Mouse (Mus musculus) embryonic facial prominence, embryonic 14.5 days (tissue): ENCODE measurements at regions not wholly inside any gene's neighbourhood (a gene's known extent, or its start where the extent isn't known, plus 50 kb on each side); places are given as distances from the start of the nearest gene placed in this dataset.

Source experiments
- ATAC-seq: fragments of 200-750 bp; cut with Nextera tagmentation; 2 replicates; pipeline ENCODE4 v1.8.0; 2017; ENCODE audit warnings: low read depth, moderate number of reproducible peaks, moderate TSS enrichment
- DNase-seq: peaks from one replicate; pipeline ENCODE4 v3.0.0-alpha.2; 2015; ENCODE audit warnings: low spot score
- H3K27ac ChIP-seq: fragments of 300-500 bp; sonication (generic); replicated peaks from 2 replicates; pipeline ENCODE4 v1.5.1; 2014; ENCODE audit warnings: low read depth, mild to moderate bottlenecking, low read length, moderate library complexity
- H3K27me3 ChIP-seq: fragments of 300-500 bp; sonication (generic); replicated peaks from 2 replicates; pipeline ENCODE4 v1.6.1; 2014; ENCODE audit warnings: low read length; ENCODE audit not compliant: control insufficient read depth, insufficient read depth
- H3K36me3 ChIP-seq: fragments of 300-500 bp; sonication (generic); 2 replicates; pipeline ENCODE4 v1.6.1; 2014; ENCODE audit warnings: low read length, mixed read lengths; ENCODE audit not compliant: control insufficient read depth, insufficient read depth
- H3K4me1 ChIP-seq: fragments of 300-500 bp; sonication (generic); 2 replicates; pipeline ENCODE4 v1.6.1; 2014; ENCODE audit warnings: antibody characterized with exemption, low read length; ENCODE audit not compliant: control insufficient read depth, insufficient read depth
- H3K4me2 ChIP-seq: fragments of 300-500 bp; sonication (generic); 2 replicates; pipeline ENCODE4 v1.6.1; 2014; ENCODE audit warnings: low read depth, mild to moderate bottlenecking, low read length, moderate library complexity, mixed read lengths
- H3K4me3 ChIP-seq: fragments of 300-500 bp; sonication (generic); 2 replicates; pipeline ENCODE4 v1.5.1; 2014; ENCODE audit warnings: low read depth, mild to moderate bottlenecking, low read length
- H3K9ac ChIP-seq: fragments of 300-500 bp; sonication (generic); 2 replicates; pipeline ENCODE4 v1.6.1; 2014; ENCODE audit warnings: low read depth, mild to moderate bottlenecking, low read length, moderate library complexity, mixed read lengths
- H3K9me3 ChIP-seq: fragments of 300-500 bp; sonication (generic); 2 replicates; pipeline ENCODE4 v1.6.1; 2016; ENCODE audit warnings: low read length; ENCODE audit not compliant: control insufficient read depth
- WGBS: fragments of 180-500 bp; shearing (Covaris S2); extraction: QIAGEN DNeasy Blood & Tissue Kit; methylation state at CpG from one replicate; pipeline ENCODE4 v1.1.7; 2014; 5-methylcytosine and 5-hydroxymethylcytosine counted together

DNA sequence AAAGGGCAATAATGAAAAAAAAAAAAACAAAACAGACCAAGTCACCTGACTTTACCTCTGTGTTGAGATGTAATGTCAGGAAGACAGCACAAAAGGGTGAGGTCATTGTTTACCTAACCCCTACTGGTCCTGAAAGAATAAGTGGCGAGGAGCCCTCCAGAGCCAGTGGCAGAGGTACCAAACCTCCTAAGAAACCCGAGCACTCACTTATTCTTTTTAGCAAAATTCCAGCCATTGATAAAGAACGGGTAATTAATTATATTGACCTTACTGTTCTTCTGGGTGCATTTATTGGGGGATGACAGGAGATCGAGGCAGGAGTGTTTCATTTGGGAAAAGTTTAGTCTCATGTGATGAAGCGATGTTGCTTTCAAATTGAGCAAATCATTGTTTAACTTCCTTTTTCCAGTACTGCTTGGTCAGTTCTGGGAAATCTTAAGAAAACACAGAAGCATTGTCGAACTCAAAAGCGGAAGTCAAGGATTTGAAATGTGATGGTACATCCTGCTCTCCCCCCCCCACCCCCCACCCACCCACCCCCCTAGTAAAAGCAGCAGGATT, 56.8 kb upstream of the Klf6 start:
- ATAC-seq (no peak), DNase-seq (no peak)
- 31% methylated on average over 7 of the region's 7 CpGs for WGBS
- Histone ChIP-seq H3K27ac (no peak overlapping the region), H3K36me3 (no peaks in the 10 kb centered on the region), H3K4me1 (no peaks in the 10 kb centered on the region), H3K27me3 (no peaks in the 10 kb centered on the region), H3K4me3 (no peak overlapping the region), H3K4me2 (no peak overlapping the region), H3K9me3 (no peaks in the 10 kb centered on the region), H3K9ac (no peak overlapping the region)

- Histone ChIP-seq H3K27ac (no peak overlapping the region), H3K9me3 (no peaks in the 10 kb centered on the region), H3K4me3 (no peak overlapping the region), H3K27me3 (no peaks in the 10 kb centered on the region), H3K4me2 (no peak overlapping the region), H3K4me1 (no peaks in the 10 kb centered on the region), H3K9ac (no peak overlapping the region), H3K36me3 (no peaks in the 10 kb centered on the region)
- no peak for ATAC-seq
- DNase-seq: no peak
- 80% methylated on average over 2 of the region's 2 CpGs for WGBS
Measured at GRCm38 (mm10) chr13:5808380-5808779, 52.9 kb upstream of the Klf6 start.
